Comparison of ENCODE assay signal across 19 mouse cellular contexts in genomic region chr1:135581001-135581400, GRCm38 (mm10). TPM values are rescaled to one million over a fixed set of nuclear protein-coding genes. Genes with fewer than 3 reads are reported as not detected.
A peak's percentile ranks its signal among the peaks of the same experiment; 100 is the strongest.
DNase-seq lines count a peak whose midpoint lies in the region; ATAC-seq and TF ChIP-seq lines count a peak whose summit lies in the region.
"Had no signal": no experiment of that assay in that cellular context is flagged by ENCODE, and none has a peak within 500 bp of the region (broad histone marks: within the 10 kb centered on the region; RNA-seq: fewer than 3 reads in every experiment).

No protein-coding gene starts in this region.

- H3K27me3 ChIP-seq in embryonic facial prominence, embryonic 11.5 days (ENCODE audit: control insufficient read depth, insufficient read depth, low read length), result no peaks in the 10 kb centered on the region
- H3K27me3 ChIP-seq in hindbrain, embryonic 15.5 days, result no peaks in the 10 kb centered on the region
- H3K27me3 ChIP-seq in midbrain, postnatal 0 days (ENCODE audit: insufficient read depth, low read length), result no peaks in the 10 kb centered on the region
- H3K27me3 ChIP-seq: limb, embryonic 15.5 days had no signal

- no peak overlapping the region for H3K27ac ChIP-seq in embryonic facial prominence, embryonic 11.5 days (replicated peaks; ENCODE audit: low read depth, low read length)
- peak overlapping the region; percentile 22; the same call in 1 of the 2 replicates for H3K27ac ChIP-seq in hindbrain, embryonic 15.5 days (replicated peaks)
- H3K27ac ChIP-seq in midbrain, postnatal 0 days (ENCODE audit: low read depth, low read length), result no peak overlapping the region
- H3K27ac ChIP-seq: embryonic facial prominence, embryonic 15.5 days; limb, embryonic 15.5 days; stomach, embryonic 15.5 days had no signal

- no peak overlapping the region for H3K4me2 ChIP-seq in embryonic facial prominence, embryonic 11.5 days (ENCODE audit: low read depth, low read length)
- peak overlapping the region; percentile 85 for H3K4me2 ChIP-seq in hindbrain, embryonic 15.5 days
- peak overlapping the region; percentile 92 for H3K4me2 ChIP-seq in midbrain, postnatal 0 days (ENCODE audit: low read depth, low read length, poor library complexity, severe bottlenecking)
- H3K4me2 ChIP-seq: limb, embryonic 15.5 days; stomach, embryonic 15.5 days had no signal

- peak; percentile 72 for DNase-seq in embryo, embryonic 10 days (ENCODE audit: low spot score)
- DNase-seq in embryo, embryonic 9.5 days (ENCODE audit: extremely low spot score), result no peak
- DNase-seq in embryonic facial prominence, embryonic 11.5 days (ENCODE audit: low spot score), result peak; percentile 60
- no peak for DNase-seq in midbrain, postnatal 0 days (ENCODE audit: low spot score)
- no peak for DNase-seq in right cerebral cortex, postnatal 36 days (ENCODE audit: low spot score in 2 of 2)
- no peak for DNase-seq in gastrocnemius, postnatal 36 days
- DNase-seq: adrenal gland, postnatal 14 days; cerebellum, adult 11-12 months; gastrocnemius, postnatal 10 days; kidney, adult 11 months; layer of hippocampus, adult 9-11 months; lung, postnatal 14 days; right cerebral cortex, adult 18-20 months had no signal

- no peaks in the 10 kb centered on the region for H3K9me3 ChIP-seq in embryonic facial prominence, embryonic 11.5 days (replicated peaks; ENCODE audit: control insufficient read depth, low read length)
- no peaks in the 10 kb centered on the region for H3K9me3 ChIP-seq in hindbrain, embryonic 15.5 days
- no peaks in the 10 kb centered on the region for H3K9me3 ChIP-seq in midbrain, postnatal 0 days (ENCODE audit: low read length)
- H3K9me3 ChIP-seq: embryonic facial prominence, embryonic 15.5 days; G1E; limb, embryonic 15.5 days; stomach, embryonic 15.5 days had no signal

- no peaks in the 10 kb centered on the region for H3K36me3 ChIP-seq in embryonic facial prominence, embryonic 11.5 days (replicated peaks; ENCODE audit: control insufficient read depth, insufficient read depth, low read depth, low read length)
- H3K36me3 ChIP-seq in hindbrain, embryonic 15.5 days, result no peaks in the 10 kb centered on the region
- no peaks in the 10 kb centered on the region for H3K36me3 ChIP-seq in midbrain, postnatal 0 days (ENCODE audit: insufficient read depth, low read length)
- H3K36me3 ChIP-seq: embryonic facial prominence, embryonic 15.5 days; G1E; limb, embryonic 15.5 days; stomach, embryonic 15.5 days had no signal

- no peak overlapping the region for H3K9ac ChIP-seq in embryonic facial prominence, embryonic 11.5 days (replicated peaks; ENCODE audit: low read length)
- peak overlapping the region; percentile 94; the same call in 1 of the 2 replicates for H3K9ac ChIP-seq in hindbrain, embryonic 15.5 days
- peak overlapping the region; percentile 9; the same call in 1 of the 2 replicates for H3K9ac ChIP-seq in midbrain, postnatal 0 days (replicated peaks; ENCODE audit: low read length, poor library complexity, severe bottlenecking)
- H3K9ac ChIP-seq: embryonic facial prominence, embryonic 15.5 days; limb, embryonic 15.5 days; stomach, embryonic 15.5 days had no signal

- WGBS in embryonic facial prominence, embryonic 11.5 days, result 22% methylated on average over 8 of the region's 8 CpGs
- WGBS in hindbrain, embryonic 15.5 days, result 13% methylated on average over 8 of the region's 8 CpGs
- 10% methylated on average over 8 of the region's 8 CpGs for WGBS in midbrain, postnatal 0 days

- no peak for TF ChIP-seq CTCF in midbrain, postnatal 0 days (IDR thresholded peaks at IDR 0.05)

- H3K4me1 ChIP-seq in embryonic facial prominence, embryonic 11.5 days (ENCODE audit: control insufficient read depth, insufficient read depth, low read length), result peaks cover 16% of the 10 kb centered on the region
- H3K4me1 ChIP-seq in hindbrain, embryonic 15.5 days (replicated peaks), result peaks cover 74% of the 10 kb centered on the region
- peaks cover 34% of the 10 kb centered on the region for H3K4me1 ChIP-seq in midbrain, postnatal 0 days (ENCODE audit: insufficient read depth, low read length)

- H3K4me3 ChIP-seq in embryonic facial prominence, embryonic 11.5 days (ENCODE audit: low read depth, low read length), result no peak overlapping the region
- H3K4me3 ChIP-seq in hindbrain, embryonic 15.5 days, result peak overlapping the region; percentile 54
- H3K4me3 ChIP-seq in midbrain, postnatal 0 days (ENCODE audit: low read depth, low read length), result peak overlapping the region; percentile 79
- H3K4me3 ChIP-seq: embryonic facial prominence, embryonic 15.5 days; limb, embryonic 15.5 days; stomach, embryonic 15.5 days had no signal

- no peak for ATAC-seq in embryonic facial prominence, embryonic 11.5 days (replicated peaks; ENCODE audit: insufficient number of reproducible peaks, low FRiP score, low TSS enrichment, low read depth)
- ATAC-seq in hindbrain, embryonic 15.5 days (ENCODE audit: low FRiP score, low read depth), result no peak
- no peak for ATAC-seq in midbrain, postnatal 0 days (ENCODE audit: low FRiP score)
- ATAC-seq in frontal cortex, adult (ENCODE audit: low TSS enrichment), result no peak

- intact Hi-C loops in gastrocnemius, postnatal 36 days (cut with DNase I), result no loop called here

RNA-seq across cellular contexts. Expression of gene Nav1, which starts 26.1 kb away (rescaled TPM):
- polyA plus RNA-seq in embryonic facial prominence, embryonic 11.5 days (2014; fragmentation: Nextera tagmentation; extraction: Ambion mirVana), result 11.9 and 13.4 TPM in 2 replicates
- 47.8 and 51.3 TPM in 2 replicates for polyA plus RNA-seq in hindbrain, embryonic 15.5 days (2015; fragmentation: Nextera tagmentation; extraction: Ambion mirVana)
- total RNA-seq in midbrain, postnatal 0 days (2014; rRNA removed), result 99.1 and 109 TPM in 2 replicates
- polyA plus RNA-seq in midbrain, postnatal 0 days (2015; fragmentation: Nextera tagmentation; extraction: Ambion mirVana), result 37.3 and 46.5 TPM in 2 replicates
- 1 to 10 TPM; 8.7 to 9.7 TPM for total RNA-seq in gastrocnemius, postnatal 36 days (2021)
- polyA plus RNA-seq: G1E had no signal

Comparison
In these comparisons a context has a peak if more than half of its experiments do, and no peak if none do; other contexts are left out.
1. DNase-seq: peak in embryo, embryonic 10 days (single experiment) and embryonic facial prominence, embryonic 11.5 days (single experiment); none in embryo, embryonic 9.5 days (single experiment), midbrain, postnatal 0 days (single experiment), right cerebral cortex, postnatal 36 days (0 of 2) and gastrocnemius, postnatal 36 days (0 of 2).